Mouse (Mus musculus): ENCODE results near the gene Trim80. TPM values are rescaled to one million over a fixed set of nuclear protein-coding genes. Genes with fewer than 3 reads are reported as not detected.

The Trim80 gene
- total RNA-seq, 2 experiments from 2014 or later, result not detected

GRCm38 (mm10) chr11:115419531-115420237, 20.7 kb upstream of the Trim80 start, which contains the start of the genes Atp5h and Kctd2:
Gene Atp5h, minus strand, starts transcription at chr11:115419962.
Gene Kctd2, plus strand, starts transcription at chr11:115420128.
- Histone ChIP-seq H3K4me3 (peak within 1 kb of the TSS; percentile 78), H3K27ac (peak within 1 kb of the TSS; percentile 89)
- peak; percentile 95 to 97 for DNase-seq (ENCODE audit: low spot score in 2 of 2)
- TF ChIP-seq CTCF (conservative IDR thresholded peaks at IDR 0.05), result no peak

GRCm38 (mm10) chr11:115420336-115421190, 19.8 kb upstream of the Trim80 start:
- DNase-seq (ENCODE audit: low spot score in 2 of 2), result peak in 1 of 2 experiments; percentile 46
- peak; percentile 35; the same call in 1 of the 2 replicates for TF ChIP-seq CTCF (conservative IDR thresholded peaks at IDR 0.05)

GRCm38 (mm10) chr11:115421328-115421727, 19.0 kb upstream of the Trim80 start:
- no peak for DNase-seq (ENCODE audit: low spot score in 2 of 2)
- H3K27ac ChIP-seq, result peak overlapping the region; percentile 89
- no peak for TF ChIP-seq CTCF (conservative IDR thresholded peaks at IDR 0.05)
- H3K4me3 ChIP-seq, result peak overlapping the region; percentile 78; the same call in 1 of the 2 replicates

More at GRCm38 (mm10) chr11:115420336-115421190, 19.8 kb upstream of the Trim80 start:
- peak overlapping the region; percentile 89 for H3K27ac ChIP-seq
- peak overlapping the region; percentile 78 for H3K4me3 ChIP-seq

GRCm38 (mm10) chr11:115421972-115422371, 18.4 kb upstream of the Trim80 start:
- TF ChIP-seq CTCF (conservative IDR thresholded peaks at IDR 0.05), result no peak
- DNase-seq (ENCODE audit: low spot score in 2 of 2), result no peak
- Histone ChIP-seq H3K27ac (no peak overlapping the region), H3K4me3 (no peak overlapping the region)

- no peak overlapping the region for H3K4me3 ChIP-seq
- DNase-seq (ENCODE audit: low spot score in 2 of 2), result no peak
- no peak for TF ChIP-seq CTCF (conservative IDR thresholded peaks at IDR 0.05)
- no peak overlapping the region for H3K27ac ChIP-seq
These were observed 17.3 kb upstream of the Trim80 start for GRCm38 (mm10) chr11:115423091-115423490.

GRCm38 (mm10) chr11:115424666-115425065, 15.7 kb upstream of the Trim80 start:
- peak overlapping the region; percentile 74; the same call in 1 of the 2 replicates for H3K27ac ChIP-seq
- DNase-seq (ENCODE audit: low spot score in 2 of 2), result no peak
- no peak for TF ChIP-seq CTCF (conservative IDR thresholded peaks at IDR 0.05)
- H3K4me3 ChIP-seq, result no peak overlapping the region

GRCm38 (mm10) chr11:115425671-115426070, 14.7 kb upstream of the Trim80 start:
- Histone ChIP-seq H3K27ac (peak overlapping the region; percentile 74; the same call in 1 of the 2 replicates), H3K4me3 (no peak overlapping the region)
- no peak for TF ChIP-seq CTCF (conservative IDR thresholded peaks at IDR 0.05)
- no peak for DNase-seq (ENCODE audit: low spot score in 2 of 2)

GRCm38 (mm10) chr11:115427482-115428331, 12.6 kb upstream of the Trim80 start:
- peak overlapping the region; percentile 2; the same call in 1 of the 2 replicates for H3K4me3 ChIP-seq
- peak overlapping the region; percentile 89 for H3K27ac ChIP-seq
- peak; percentile 78 to 84 for DNase-seq (ENCODE audit: low spot score in 2 of 2)
- TF ChIP-seq CTCF (conservative IDR thresholded peaks at IDR 0.05), result peak; percentile 88

GRCm38 (mm10) chr11:115429307-115429706, 11.0 kb upstream of the Trim80 start:
- TF ChIP-seq CTCF (conservative IDR thresholded peaks at IDR 0.05), result no peak
- DNase-seq (ENCODE audit: low spot score in 2 of 2), result no peak
- H3K4me3 ChIP-seq, result no peak overlapping the region
- H3K27ac ChIP-seq, result peak overlapping the region; percentile 89; the same call in 1 of the 2 replicates

- TF ChIP-seq CTCF (conservative IDR thresholded peaks at IDR 0.05), result no peak
- no peak overlapping the region for H3K4me3 ChIP-seq
- H3K27ac ChIP-seq, result no peak overlapping the region
- DNase-seq (ENCODE audit: low spot score in 2 of 2), result no peak
These were observed 9.8 kb upstream of the Trim80 start for GRCm38 (mm10) chr11:115430561-115430960.

- no peak for DNase-seq (ENCODE audit: low spot score in 2 of 2)
- H3K4me3 ChIP-seq, result no peak overlapping the region
- no peak for TF ChIP-seq CTCF (conservative IDR thresholded peaks at IDR 0.05)
- H3K27ac ChIP-seq, result no peak overlapping the region
These were observed 7.5 kb upstream of the Trim80 start for GRCm38 (mm10) chr11:115432814-115433213.

- no peak for DNase-seq (ENCODE audit: low spot score in 2 of 2)
- Histone ChIP-seq H3K27ac (no peak overlapping the region), H3K4me3 (no peak overlapping the region)
- no peak for TF ChIP-seq CTCF (conservative IDR thresholded peaks at IDR 0.05)
These were observed 7.0 kb upstream of the Trim80 start for GRCm38 (mm10) chr11:115433342-115433741.

Measured in layer of hippocampus, adult 2 months (tissue).